Mouse (Mus musculus): ENCODE data around the gene Kat2b.

- TF ChIP-seq POLR2AphosphoS5 (IDR thresholded peaks at IDR 0.05; ENCODE audit: insufficient replicate concordance, low read depth, low read length) (no peak), CTCF (IDR thresholded peaks at IDR 0.05; ENCODE audit: low read depth, low read length) (no peak), TAL1 (conservative IDR thresholded peaks at IDR 0.05; ENCODE audit: low read depth, low read length) (no peak), GATA2 (IDR thresholded peaks at IDR 0.05; ENCODE audit: borderline replicate concordance, low read depth, low read length) (no peak), GATA1 (IDR thresholded peaks at IDR 0.05; ENCODE audit: borderline replicate concordance, low read length) (no peak)
These were observed 23.4 kb downstream of the Kat2b start for GRCm38 (mm10) chr17:53590110-53590509.
